8 mouse cellular contexts compared by ENCODE assay signal in the genomic region with DNA sequence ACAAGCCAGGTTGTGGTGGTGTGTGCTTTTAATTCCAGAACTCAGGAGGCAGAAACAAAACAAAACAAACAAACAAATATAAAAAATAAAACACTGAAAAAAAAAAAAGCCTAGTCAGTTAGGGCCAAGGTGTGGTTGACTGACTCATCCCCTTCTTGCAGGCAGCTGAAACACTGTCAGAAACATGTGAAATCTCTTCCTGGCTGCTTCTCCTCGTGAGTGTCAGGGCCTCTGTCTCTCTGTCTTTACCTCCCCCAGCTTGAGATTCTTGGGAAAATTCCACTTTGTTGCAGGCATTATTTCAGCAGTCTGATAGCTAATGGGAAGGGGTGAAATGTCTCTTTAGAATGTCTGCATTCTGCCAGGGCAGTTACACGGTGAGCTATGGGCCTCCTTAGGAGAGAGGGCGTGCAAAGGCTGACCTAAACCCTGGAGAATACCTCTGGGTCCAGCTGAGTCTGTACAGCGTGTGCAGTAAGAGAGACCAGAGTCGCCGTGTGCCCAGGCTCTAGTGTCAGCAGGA. TPM values are rescaled to one million over a fixed set of nuclear protein-coding genes. Genes with fewer than 3 reads are reported as not detected.
DNase-seq lines count a peak whose midpoint lies in the region; ATAC-seq and TF ChIP-seq lines count a peak whose summit lies in the region.

No protein-coding gene starts in this region.

- peak; percentile 20; the same call in 1 of the 2 replicates for ATAC-seq in kidney, embryonic 14.5 days (ENCODE audit: low FRiP score, low TSS enrichment)
- ATAC-seq in G1E (ENCODE audit: extremely low read depth, insufficient number of reproducible peaks, low FRiP score, poor library complexity, severe bottlenecking) = no peak
- peak; percentile 7 for ATAC-seq in forebrain, postnatal 0 days
- ATAC-seq in megakaryocyte progenitor cell, adult 5-6 weeks (replicated peaks; ENCODE audit: poor library complexity) = 0 out of 2 replicates have a peak, but pooled peaks have one; percentile 1

- peak overlapping the region; percentile 63 for H3K9ac ChIP-seq in kidney, embryonic 14.5 days (ENCODE audit: low read depth, low read length)
- peak overlapping the region; percentile 54 for H3K9ac ChIP-seq in forebrain, postnatal 0 days

- no peak for TF ChIP-seq CTCF in G1E (IDR thresholded peaks at IDR 0.05; ENCODE audit: low read depth, low read length)
- TF ChIP-seq CTCF in forebrain, postnatal 0 days (IDR thresholded peaks at IDR 0.05; ENCODE audit: low read depth) = no peak

- WGBS in kidney, embryonic 14.5 days = 7% methylated on average over 6 of the region's 6 CpGs
- WGBS in forebrain, postnatal 0 days = 3% methylated on average over 6 of the region's 6 CpGs

- peaks cover 22% of the 10 kb centered on the region; the same call in 1 of the 2 replicates for H3K4me1 ChIP-seq in kidney, embryonic 14.5 days (ENCODE audit: control insufficient read depth, insufficient read depth, low read length)
- H3K4me1 ChIP-seq in G1E (ENCODE audit: insufficient read depth, low read depth, low read length) = peaks cover 42% of the 10 kb centered on the region
- H3K4me1 ChIP-seq in forebrain, postnatal 0 days (ENCODE audit: insufficient read depth) = peaks cover 14% of the 10 kb centered on the region

- H3K4me2 ChIP-seq in kidney, embryonic 14.5 days (replicated peaks; ENCODE audit: low read depth, low read length) = peak overlapping the region; percentile 44
- peak overlapping the region; percentile 49 for H3K4me2 ChIP-seq in forebrain, postnatal 0 days (ENCODE audit: low read depth)

- no peak for DNase-seq in kidney, postnatal 25 days
- DNase-seq in G1E (ENCODE audit: low spot score) = no peak
- no peak for DNase-seq in forebrain, postnatal 0 days
- DNase-seq in Muller cell, postnatal 12 days (ENCODE audit: inconsistent ontology term) = no peak
- no peak for DNase-seq in left cerebral cortex, postnatal 25 days (ENCODE audit: low spot score in 2 of 2)
- no peak for DNase-seq in layer of hippocampus, adult 11-12 months (ENCODE audit: low spot score)

- peak overlapping the region; percentile 31 for H3K4me3 ChIP-seq in kidney, embryonic 14.5 days (ENCODE audit: low read length)
- H3K4me3 ChIP-seq in G1E (ENCODE audit: low read depth, low read length) = peak overlapping the region; percentile 52; the same call in 1 of the 2 replicates
- H3K4me3 ChIP-seq in forebrain, postnatal 0 days (ENCODE audit: low read depth, low read length) = peak overlapping the region; percentile 25

- H3K27me3 ChIP-seq in kidney, embryonic 14.5 days (ENCODE audit: control insufficient read depth, insufficient read depth, low read length) = no peaks in the 10 kb centered on the region
- no peaks in the 10 kb centered on the region for H3K27me3 ChIP-seq in G1E (ENCODE audit: insufficient read depth, low read length)
- no peaks in the 10 kb centered on the region for H3K27me3 ChIP-seq in forebrain, postnatal 0 days (ENCODE audit: insufficient read depth, low read length)

- peaks cover 6% of the 10 kb centered on the region for H3K36me3 ChIP-seq in kidney, embryonic 14.5 days (ENCODE audit: control insufficient read depth, insufficient read depth, low read length)
- peaks cover 51% of the 10 kb centered on the region for H3K36me3 ChIP-seq in G1E (replicated peaks)
- H3K36me3 ChIP-seq in forebrain, postnatal 0 days (ENCODE audit: insufficient read depth) = peaks cover 3% of the 10 kb centered on the region; the same call in 1 of the 2 replicates

- intact Hi-C loops in left cerebral cortex, postnatal 25 days (cut with DNase I) = no loop called here

- H3K27ac ChIP-seq in kidney, embryonic 14.5 days (ENCODE audit: low read depth, low read length) = peak overlapping the region; percentile 92
- H3K27ac ChIP-seq in forebrain, postnatal 0 days (ENCODE audit: low read depth, low read length) = peak overlapping the region; percentile 89

- no peaks in the 10 kb centered on the region for H3K9me3 ChIP-seq in kidney, embryonic 14.5 days (ENCODE audit: control insufficient read depth, low read length)
- H3K9me3 ChIP-seq in G1E (replicated peaks) = no peaks in the 10 kb centered on the region
- H3K9me3 ChIP-seq in forebrain, postnatal 0 days (ENCODE audit: low read length) = no peaks in the 10 kb centered on the region

RNA-seq across cellular contexts. Expression of a gene that starts 2.8 kb away (rescaled TPM):
- 238 and 353 TPM in 2 replicates for polyA plus RNA-seq in kidney, embryonic 14.5 days (2014; fragmentation: Nextera tagmentation; extraction: Ambion mirVana)
- total RNA-seq in G1E (2014; fragmentation: Nextera tagmentation) (334 and 389 TPM in 2 replicates), G1E (2017) (516 and 542 TPM in 2 replicates)
- polyA plus RNA-seq in G1E (2012) = 29.5 and 30.8 TPM in 2 replicates
- total RNA-seq in forebrain, postnatal 0 days (2014; rRNA removed) = 245 and 273 TPM in 2 replicates
- 130 and 145 TPM in 2 replicates for polyA plus RNA-seq in forebrain, postnatal 0 days (2015; fragmentation: Nextera tagmentation; extraction: Ambion mirVana)
- total RNA-seq in megakaryocyte progenitor cell, adult 5-6 weeks (2015) = 102 and 114 TPM in 2 replicates
- 343 and 424 TPM in 2 replicates for total RNA-seq in megakaryocyte progenitor cell, adult 5-6 weeks (2017)
- 100 to 1,000 TPM; 193 to 194 TPM for total RNA-seq in left cerebral cortex, postnatal 25 days (2021)

RNA-seq across cellular contexts. Expression of a gene that starts 3.1 kb away (rescaled TPM):
- polyA plus RNA-seq in kidney, embryonic 14.5 days (2014; fragmentation: Nextera tagmentation; extraction: Ambion mirVana) = 21.5 and 30.0 TPM in 2 replicates
- total RNA-seq in G1E (2014; fragmentation: Nextera tagmentation) (10.9 and 11.7 TPM in 2 replicates), G1E (2017) (6.7 and 6.8 TPM in 2 replicates)
- 2.7 and 4.6 TPM in 2 replicates for polyA plus RNA-seq in G1E (2012)
- 8.8 and 12.8 TPM in 2 replicates for total RNA-seq in forebrain, postnatal 0 days (2014; rRNA removed)
- polyA plus RNA-seq in forebrain, postnatal 0 days (2015; fragmentation: Nextera tagmentation; extraction: Ambion mirVana) = 19.3 and 22.7 TPM in 2 replicates
- total RNA-seq in megakaryocyte progenitor cell, adult 5-6 weeks (2015) = 7.7 and 11.1 TPM in 2 replicates
- total RNA-seq in megakaryocyte progenitor cell, adult 5-6 weeks (2017) = 5.5 and 5.9 TPM in 2 replicates
- 10 to 100 TPM; 20.4 to 21.3 TPM for total RNA-seq in left cerebral cortex, postnatal 25 days (2021)

RNA-seq across cellular contexts. Expression of a gene that starts 25.1 kb away (rescaled TPM):
- polyA plus RNA-seq in kidney, embryonic 14.5 days (2014; fragmentation: Nextera tagmentation; extraction: Ambion mirVana) = 57.9 and 59.2 TPM in 2 replicates
- total RNA-seq in G1E (2014; fragmentation: Nextera tagmentation) = 50.1 and 61.6 TPM in 2 replicates
- 9.7 and 13.5 TPM in 2 replicates for total RNA-seq in G1E (2017)
- 4.6 and 5.0 TPM in 2 replicates for polyA plus RNA-seq in G1E (2012)
- 16.6 and 21.2 TPM in 2 replicates for total RNA-seq in forebrain, postnatal 0 days (2014; rRNA removed)
- 28.3 and 31.7 TPM in 2 replicates for polyA plus RNA-seq in forebrain, postnatal 0 days (2015; fragmentation: Nextera tagmentation; extraction: Ambion mirVana)
- 37.8 and 38.7 TPM in 2 replicates for total RNA-seq in megakaryocyte progenitor cell, adult 5-6 weeks (2015)
- 8.2 and 10.5 TPM in 2 replicates for total RNA-seq in megakaryocyte progenitor cell, adult 5-6 weeks (2017)
- 10 to 100 TPM; 12.4 to 13.6 TPM for total RNA-seq in left cerebral cortex, postnatal 25 days (2021)

RNA-seq across cellular contexts. Expression of a gene that starts 25.3 kb away (rescaled TPM):
- polyA plus RNA-seq in kidney, embryonic 14.5 days (2014; fragmentation: Nextera tagmentation; extraction: Ambion mirVana) = 10.5 and 14.1 TPM in 2 replicates
- total RNA-seq in G1E (2014; fragmentation: Nextera tagmentation) (23.1 and 23.5 TPM in 2 replicates), G1E (2017) (18.0 and 22.5 TPM in 2 replicates)
- polyA plus RNA-seq in G1E (2012) = 6.3 and 8.2 TPM in 2 replicates
- 21.4 and 24.9 TPM in 2 replicates for total RNA-seq in forebrain, postnatal 0 days (2014; rRNA removed)
- polyA plus RNA-seq in forebrain, postnatal 0 days (2015; fragmentation: Nextera tagmentation; extraction: Ambion mirVana) = 18.9 and 22.0 TPM in 2 replicates
- total RNA-seq in megakaryocyte progenitor cell, adult 5-6 weeks (2015) = 27.5 and 28.6 TPM in 2 replicates
- total RNA-seq in megakaryocyte progenitor cell, adult 5-6 weeks (2017) = 28.8 and 29.6 TPM in 2 replicates
- 10 to 100 TPM; 12.2 to 13.9 TPM for total RNA-seq in left cerebral cortex, postnatal 25 days (2021)

RNA-seq across cellular contexts. Expression of a gene that starts 31.7 kb away (rescaled TPM):
- 1.2 and 2.0 TPM in 2 replicates for polyA plus RNA-seq in kidney, embryonic 14.5 days (2014; fragmentation: Nextera tagmentation; extraction: Ambion mirVana)
- total RNA-seq in G1E (2014; fragmentation: Nextera tagmentation) (1.2 and 1.4 TPM in 2 replicates), G1E (2017) (0.06 and 0.16 TPM in 2 replicates)
- polyA plus RNA-seq in G1E (2012) = 0.24 and 0.32 TPM in 2 replicates
- total RNA-seq in forebrain, postnatal 0 days (2014; rRNA removed) = 1.5 and 1.7 TPM in 2 replicates
- 0.44 and 0.88 TPM in 2 replicates for polyA plus RNA-seq in forebrain, postnatal 0 days (2015; fragmentation: Nextera tagmentation; extraction: Ambion mirVana)
- total RNA-seq in megakaryocyte progenitor cell, adult 5-6 weeks (2015) = 0.10 TPM in 2 replicates
- 0.51 TPM in 1 of 2 replicates, not detected in the other for total RNA-seq in megakaryocyte progenitor cell, adult 5-6 weeks (2017)
- under 1 TPM; 0.18 to 0.50 TPM for total RNA-seq in left cerebral cortex, postnatal 25 days (2021)
